Mouse (Mus musculus) layer of hippocampus, adult 11-12 months (tissue): Measurements from ENCODE around the gene Hcst.

Source experiments
- DNase-seq: peaks from one replicate; pipeline ENCODE4 v3.0.0; 2022; ENCODE audit warnings: low spot score

Gene Hcst

GRCm38 (mm10) chr7:30431793-30432192 lies 12.1 kb upstream of the Hcst start:
- DNase-seq: peak; percentile 91

- DNase-seq: no peak
Measured at GRCm38 (mm10) chr7:30430191-30430590, 10.5 kb upstream of the Hcst start.

GRCm38 (mm10) chr7:30429327-30429726 lies 9.7 kb upstream of the Hcst start:
- no peak for DNase-seq

GRCm38 (mm10) chr7:30423071-30423641 lies 3.5 kb upstream of the Hcst start:
- peak; percentile 52 for DNase-seq

GRCm38 (mm10) chr7:30422560-30422959 lies 2.9 kb upstream of the Hcst start:
- no peak for DNase-seq

GRCm38 (mm10) chr7:30421890-30422435 lies 2.3 kb upstream of the Hcst start:
- DNase-seq: peak; percentile 93

GRCm38 (mm10) chr7:30421175-30421889 lies 1.7 kb upstream of the Hcst start, which contains the start of gene Nfkbid:
Nfkbid (plus strand) TSS chr7:30421732.
- DNase-seq: peak; percentile 56

- DNase-seq: no peak
Measured at GRCm38 (mm10) chr7:30420673-30421072, 1.0 kb upstream of the Hcst start.

- DNase-seq: no peak
Measured at GRCm38 (mm10) chr7:30417856-30418255, 1.8 kb downstream of the Hcst start.

- DNase-seq: no peak
Measured at GRCm38 (mm10) chr7:30413596-30413995, 6.1 kb downstream of the Hcst start, which contains the start of gene Tyrobp. Tyrobp (plus strand) TSS chr7:30413760.

- DNase-seq: peak; percentile 42
Measured at GRCm38 (mm10) chr7:30412735-30413147, 6.9 kb downstream of the Hcst start.

- no peak for DNase-seq
Measured at GRCm38 (mm10) chr7:30411023-30411422, 8.6 kb downstream of the Hcst start.

- DNase-seq: no peak
Measured at GRCm38 (mm10) chr7:30409789-30410188, 9.9 kb downstream of the Hcst start.

GRCm38 (mm10) chr7:30408639-30409038 lies 11.0 kb downstream of the Hcst start:
- no peak for DNase-seq

- no peak for DNase-seq
Measured at GRCm38 (mm10) chr7:30402343-30402742, 17.3 kb downstream of the Hcst start.

- DNase-seq: no peak
Measured at GRCm38 (mm10) chr7:30399671-30400070, 20.0 kb downstream of the Hcst start.

GRCm38 (mm10) chr7:30394871-30395270 lies 24.8 kb downstream of the Hcst start:
- DNase-seq: no peak

GRCm38 (mm10) chr7:30394379-30394778 lies 25.3 kb downstream of the Hcst start:
- peak; percentile 45 for DNase-seq

GRCm38 (mm10) chr7:30393631-30394030 lies 26.0 kb downstream of the Hcst start:
- no peak for DNase-seq

GRCm38 (mm10) chr7:30392746-30393520 lies 26.7 kb downstream of the Hcst start:
- no peak for DNase-seq

- no peak for DNase-seq
Measured at GRCm38 (mm10) chr7:30384106-30384505, 35.5 kb downstream of the Hcst start.

GRCm38 (mm10) chr7:30380061-30380460 lies 39.6 kb downstream of the Hcst start:
- DNase-seq: no peak
